Mouse (Mus musculus) forebrain, embryonic 12.5 days (tissue): ENCODE measurements around the gene Gimap5. TPM values are rescaled to one million over a fixed set of nuclear protein-coding genes. Genes with fewer than 3 reads are reported as not detected.

ENCODE experiments used
- ATAC-seq: fragments of 200-750 bp; cut with Nextera tagmentation; 2 replicates; pipeline ENCODE4 v1.8.0; 2017; ENCODE audit warnings: moderate TSS enrichment; ENCODE audit not compliant: low FRiP score
- H3K27ac ChIP-seq: fragments of 300-500 bp; sonication (generic); 2 replicates; pipeline ENCODE4 v1.5.1; 2016; ENCODE audit warnings: mild to moderate bottlenecking
- H3K27me3 ChIP-seq: fragments of 300-500 bp; sonication (generic); 2 replicates; pipeline ENCODE4 v1.6.1; 2016; ENCODE audit warnings: mild to moderate bottlenecking
- H3K36me3 ChIP-seq: fragments of 300-500 bp; sonication (generic); replicated peaks from 2 replicates; pipeline ENCODE4 v1.6.1; 2016; ENCODE audit warnings: mild to moderate bottlenecking
- H3K4me1 ChIP-seq: fragments of 300-500 bp; sonication (generic); 2 replicates; pipeline ENCODE4 v1.6.1; 2016
- H3K4me2 ChIP-seq: fragments of 300-500 bp; sonication (generic); 2 replicates; pipeline ENCODE4 v1.6.1; 2016; ENCODE audit warnings: mild to moderate bottlenecking, moderate library complexity
- H3K4me3 ChIP-seq: fragments of 300-500 bp; sonication (generic); replicated peaks from 2 replicates; pipeline ENCODE4 v1.5.1; 2016; ENCODE audit warnings: mild to moderate bottlenecking
- H3K9ac ChIP-seq: fragments of 300-500 bp; sonication (generic); 2 replicates; pipeline ENCODE4 v1.6.1; 2016; ENCODE audit warnings: mild to moderate bottlenecking
- H3K9me3 ChIP-seq: fragments of 300-500 bp; sonication (generic); 2 replicates; pipeline ENCODE4 v1.6.1; 2016
- WGBS: fragments of 180-500 bp; shearing (Covaris S2); methylation state at CpG from one replicate; pipeline ENCODE4 v1.1.7; 2016; 5-methylcytosine and 5-hydroxymethylcytosine counted together
- polyA plus RNA-seq: library from polyadenylated mRNA; unstranded; fragments of >200 nt; fragmentation: Nextera tagmentation; extraction: Ambion mirVana; gene quantifications from 2 replicates; pipeline ENCODE4 v1.2.1, GENCODE M21; 2016

Gimap5 gene
- polyA plus RNA-seq, 1 experiment from 2014 or later, result 0.50 TPM

DNA sequence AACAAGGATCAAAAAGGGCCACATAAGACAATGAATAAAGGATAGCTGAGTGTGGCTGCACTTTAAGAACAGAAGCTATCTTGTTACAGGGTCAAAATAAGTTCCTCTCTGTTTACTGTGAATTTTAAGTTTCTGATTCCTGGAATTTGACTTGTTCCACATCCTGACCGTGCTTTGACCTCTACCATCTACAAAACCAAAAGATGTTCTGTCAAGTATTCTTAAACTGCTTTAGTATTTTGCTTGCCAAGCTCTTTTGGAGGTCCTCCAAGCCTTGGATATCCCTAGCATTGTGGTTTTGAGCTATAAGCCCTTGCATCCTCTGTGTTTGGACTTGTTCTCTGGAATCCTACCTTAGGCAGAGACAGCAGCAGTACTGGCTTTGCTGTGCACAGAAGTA, 39.2 kb downstream of the Gimap5 start:
- H3K4me3 ChIP-seq, result no peak overlapping the region
- H3K9me3 ChIP-seq, result no peaks in the 10 kb centered on the region
- WGBS, result 86% methylated on average over 1 of the region's 1 CpGs
- no peaks in the 10 kb centered on the region for H3K27me3 ChIP-seq
- no peaks in the 10 kb centered on the region for H3K4me1 ChIP-seq
- H3K36me3 ChIP-seq, result no peaks in the 10 kb centered on the region
- H3K4me2 ChIP-seq, result no peak overlapping the region
- no peak overlapping the region for H3K9ac ChIP-seq
- no peak for ATAC-seq
- no peak overlapping the region for H3K27ac ChIP-seq

DNA sequence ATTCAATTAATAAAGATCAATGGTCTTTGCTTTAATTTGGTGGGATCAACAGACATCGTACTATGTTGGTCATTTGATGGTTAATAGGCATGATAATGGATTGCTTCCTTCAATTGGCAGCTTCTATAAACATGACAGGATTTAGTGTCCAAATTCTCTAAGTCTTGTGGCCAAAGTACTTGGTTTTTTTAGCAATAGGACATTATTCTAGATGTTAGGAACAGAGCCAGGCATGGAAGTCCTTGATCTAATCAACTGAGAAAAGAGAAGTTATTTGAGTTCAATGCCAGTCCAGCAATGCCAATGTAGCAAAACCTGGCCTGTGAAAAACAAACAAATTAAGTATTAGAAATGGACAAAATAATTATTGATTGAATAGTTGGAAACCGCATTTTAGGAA, 39.6 kb downstream of the Gimap5 start:
- H3K4me1 ChIP-seq, result no peaks in the 10 kb centered on the region
- no peak overlapping the region for H3K4me3 ChIP-seq
- 86% methylated on average over 2 of the region's 2 CpGs for WGBS

DNA sequence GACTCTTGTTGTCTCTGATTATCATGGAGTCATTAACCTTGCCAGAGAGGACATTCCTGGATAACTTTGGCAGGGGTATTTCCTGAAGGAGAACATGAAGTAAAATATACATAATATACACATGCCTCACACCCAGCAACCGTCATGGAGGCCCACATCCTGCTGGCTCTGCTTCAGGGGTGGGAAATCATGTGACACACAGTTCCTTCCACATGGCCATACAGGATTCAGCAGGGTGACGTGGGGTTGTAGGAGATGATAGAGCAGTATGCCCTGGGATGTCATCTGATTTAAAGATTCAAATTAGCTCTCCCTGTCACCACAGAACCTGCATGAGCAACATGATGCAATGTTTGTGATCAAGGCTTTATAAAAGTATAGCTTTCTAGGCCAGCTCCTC, 41.9 kb downstream of the Gimap5 start:
- Histone ChIP-seq H3K27me3 (no peaks in the 10 kb centered on the region), H3K9ac (no peak overlapping the region), H3K27ac (no peak overlapping the region), H3K36me3 (no peaks in the 10 kb centered on the region), H3K9me3 (no peaks in the 10 kb centered on the region), H3K4me2 (no peak overlapping the region), H3K4me3 (no peak overlapping the region), H3K4me1 (no peaks in the 10 kb centered on the region)
- no peak for ATAC-seq
- WGBS, result 75% methylated on average over 2 of the region's 2 CpGs

More for the DNA sequence above, 39.6 kb downstream of the Gimap5 start:
- ATAC-seq, result no peak
- Histone ChIP-seq H3K36me3 (no peaks in the 10 kb centered on the region), H3K4me2 (no peak overlapping the region), H3K27me3 (no peaks in the 10 kb centered on the region), H3K9ac (no peak overlapping the region), H3K9me3 (no peaks in the 10 kb centered on the region), H3K27ac (no peak overlapping the region)

DNA sequence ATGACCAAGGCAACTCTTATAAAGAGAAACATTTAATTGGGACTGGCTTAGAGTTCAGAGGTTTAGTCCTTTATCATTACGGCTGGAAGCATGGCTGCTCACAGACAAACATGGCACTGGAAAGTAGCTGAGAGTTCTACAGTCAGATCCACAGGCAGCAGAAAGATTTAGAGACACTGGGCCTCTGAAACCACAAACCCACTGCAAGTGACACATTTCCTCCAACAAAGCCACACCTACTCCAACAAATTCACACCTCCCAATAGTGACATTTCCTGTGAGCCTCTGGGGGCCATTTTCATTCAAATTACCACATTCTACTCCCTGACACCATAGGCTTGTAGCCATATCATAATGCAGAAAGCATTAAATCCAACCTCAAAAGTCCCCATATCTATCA, 55.9 kb downstream of the Gimap5 start:
- H3K9me3 ChIP-seq, result no peaks in the 10 kb centered on the region
- no peak overlapping the region for H3K9ac ChIP-seq
- H3K4me1 ChIP-seq, result no peaks in the 10 kb centered on the region
- H3K36me3 ChIP-seq, result no peaks in the 10 kb centered on the region
- no peak overlapping the region for H3K4me2 ChIP-seq
- H3K4me3 ChIP-seq, result no peak overlapping the region
- H3K27ac ChIP-seq, result no peak overlapping the region
- H3K27me3 ChIP-seq, result no peaks in the 10 kb centered on the region
- 92% methylated on average over 1 of the region's 1 CpGs for WGBS
- ATAC-seq, result no peak

DNA sequence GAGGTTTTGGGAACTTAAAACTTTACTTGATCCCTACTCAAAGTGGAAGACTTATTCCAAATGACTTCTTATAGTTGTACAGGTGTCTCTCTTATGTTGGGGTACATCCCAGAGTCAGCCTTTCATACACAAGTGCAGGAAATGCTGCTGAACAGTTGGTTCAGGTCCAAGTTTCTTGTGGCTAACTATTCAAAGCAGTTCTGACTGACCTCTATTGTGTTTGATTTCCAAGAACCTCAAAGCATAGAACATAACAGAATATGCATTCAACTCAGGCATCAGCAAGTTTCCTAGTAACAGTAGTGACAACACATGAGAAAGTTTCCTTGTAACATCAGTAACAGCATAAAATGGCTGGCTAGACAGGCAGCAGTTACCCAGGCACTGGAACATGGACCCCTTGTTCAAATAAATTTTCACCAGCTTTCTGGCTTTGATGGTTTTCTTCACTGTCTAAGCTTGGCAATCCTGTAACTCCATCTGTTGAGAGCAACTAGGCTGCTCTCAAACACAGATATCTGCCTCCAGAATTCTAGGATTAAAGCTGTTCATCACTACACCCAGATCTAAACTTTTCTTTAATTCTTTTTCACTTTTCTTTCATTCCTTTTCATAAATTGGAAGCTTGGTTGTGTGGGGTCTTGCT, 57.5 kb downstream of the Gimap5 start:
- Histone ChIP-seq H3K27me3 (no peaks in the 10 kb centered on the region), H3K9ac (no peak overlapping the region), H3K4me1 (no peaks in the 10 kb centered on the region), H3K4me3 (no peak overlapping the region), H3K9me3 (no peaks in the 10 kb centered on the region), H3K36me3 (no peaks in the 10 kb centered on the region), H3K27ac (no peak overlapping the region), H3K4me2 (no peak overlapping the region)
- no peak for ATAC-seq

Other genes starting within 250 kb of the Gimap5 start
- 78.6 and 88.3 TPM in 2 replicates for gene Atp6v0e2, start 208.6 kb upstream of the Gimap5 start, polyA plus RNA-seq
- 16.7 and 21.3 TPM in 2 replicates for gene Lrrc61, start 191.4 kb upstream of the Gimap5 start, polyA plus RNA-seq
- 0.74 and 1.2 TPM in 2 replicates for gene Rarres2, start 173.4 kb upstream of the Gimap5 start, polyA plus RNA-seq
- not detected in 2 replicates for gene Gm45021, start 156.6 kb upstream of the Gimap5 start, polyA plus RNA-seq
- 46.7 and 50.0 TPM in 2 replicates for gene Repin1, start 152.3 kb upstream of the Gimap5 start, polyA plus RNA-seq
- not detected in 2 replicates for gene Gm44965, start 152.3 kb upstream of the Gimap5 start, polyA plus RNA-seq
- gene Zfp775, start 144.1 kb upstream of the Gimap5 start, polyA plus RNA-seq, result 13.4 and 14.9 TPM in 2 replicates
- gene AI854703, start 119.4 kb upstream of the Gimap5 start, polyA plus RNA-seq, result 1.2 and 1.6 TPM in 2 replicates
- 0.36 TPM in 2 replicates for gene Gimap8, start 99.0 kb upstream of the Gimap5 start, polyA plus RNA-seq
- gene Gimap9, start 70.1 kb upstream of the Gimap5 start, polyA plus RNA-seq, result 2.0 and 2.6 TPM in 2 replicates
- 2.8 and 3.4 TPM in 2 replicates for gene Gimap4, start 61.6 kb upstream of the Gimap5 start, polyA plus RNA-seq
- gene Gimap6, start 38.0 kb upstream of the Gimap5 start, polyA plus RNA-seq, result 5.7 and 6.5 TPM in 2 replicates
- gene Gm28053, start 27.6 kb upstream of the Gimap5 start, polyA plus RNA-seq, result not detected in 2 replicates
- not detected in 2 replicates for gene Gimap7, start 27.6 kb upstream of the Gimap5 start, polyA plus RNA-seq
- gene Gimap1, start 7.1 kb upstream of the Gimap5 start, polyA plus RNA-seq, result 3.0 and 3.3 TPM in 2 replicates
- not detected in 2 replicates for gene Gimap3, start 24.7 kb downstream of the Gimap5 start, polyA plus RNA-seq
- gene Tmem176a, start 94.7 kb downstream of the Gimap5 start, polyA plus RNA-seq, result 12.0 and 16.7 TPM in 2 replicates
- 67.1 and 77.8 TPM in 2 replicates for gene Tmem176b, start 95.3 kb downstream of the Gimap5 start, polyA plus RNA-seq
- not detected in 2 replicates for gene Aoc1, start 126.7 kb downstream of the Gimap5 start, polyA plus RNA-seq
- gene 1600015I10Rik, start 183.7 kb downstream of the Gimap5 start, polyA plus RNA-seq, result not detected in 2 replicates
- not detected in 2 replicates for gene Doxl2, start 228.8 kb downstream of the Gimap5 start, polyA plus RNA-seq
- gene Svs1, start 240.7 kb downstream of the Gimap5 start, polyA plus RNA-seq, result not detected in 2 replicates